ENCODE assay signal across 8 mouse cellular contexts in the genomic region with DNA sequence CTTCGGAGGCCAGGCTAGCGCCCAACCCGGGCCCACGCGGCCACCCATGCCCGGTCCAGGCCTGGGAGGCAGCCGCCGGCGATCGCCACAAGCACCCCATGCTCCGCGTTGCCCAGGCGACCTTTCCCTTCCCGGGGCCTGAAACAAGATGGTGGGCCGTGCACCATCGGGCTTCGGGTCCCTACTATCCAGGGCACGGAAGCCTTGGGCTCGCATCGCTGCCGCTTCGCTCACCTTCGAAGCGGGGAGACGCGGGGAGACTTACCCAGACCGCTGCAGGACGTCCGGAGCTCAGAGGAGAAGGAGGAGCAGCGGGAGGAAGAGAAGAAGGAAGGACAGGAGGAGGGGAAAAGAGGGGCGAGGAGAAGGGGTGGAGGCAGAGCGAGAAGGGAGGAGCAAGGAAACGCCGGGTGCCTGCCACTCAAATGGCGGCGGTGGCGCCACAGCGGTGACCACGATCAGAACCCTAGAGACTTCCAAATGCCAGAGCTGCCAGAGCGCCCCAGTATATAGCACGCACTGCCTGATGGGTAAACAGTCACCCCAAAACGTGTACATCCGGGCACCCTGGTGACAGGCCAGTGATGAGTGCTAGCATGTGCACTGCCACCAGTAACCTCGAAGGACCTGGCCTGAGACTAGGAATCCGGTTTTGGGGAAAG. TPM values are rescaled to one million over a fixed set of nuclear protein-coding genes. Genes with fewer than 3 reads are reported as not detected.
DNase-seq lines count a peak whose midpoint lies in the region; ATAC-seq and TF ChIP-seq lines count a peak whose summit lies in the region.

TSS of gene Zfp280c (minus strand) at position 406 of the 662 bp plus-strand sequence.

- TF ChIP-seq CTCF in liver, embryonic 14.5 days (IDR thresholded peaks at IDR 0.05; ENCODE audit: low read depth): no peak
- no peak for TF ChIP-seq CTCF in stomach, postnatal 0 days (IDR thresholded peaks at IDR 0.05; ENCODE audit: low read depth)

- no peaks in the 10 kb centered on the region for H3K27me3 ChIP-seq in heart, embryonic 13.5 days (replicated peaks)
- no peaks in the 10 kb centered on the region for H3K27me3 ChIP-seq in liver, embryonic 14.5 days (ENCODE audit: control insufficient read depth, insufficient read depth, low read length)
- no peaks in the 10 kb centered on the region for H3K27me3 ChIP-seq in neural tube, embryonic 11.5 days (ENCODE audit: control insufficient read depth, insufficient read depth, low read length)
- no peaks in the 10 kb centered on the region for H3K27me3 ChIP-seq in stomach, postnatal 0 days (ENCODE audit: control insufficient read depth, insufficient read depth, low read length)

- peak; percentile 80 for DNase-seq in CD4-positive, CD25-positive, alpha-beta regulatory T cell, adult 2 months (ENCODE audit: low read depth, low spot score)
- DNase-seq in fat pad, adult 2 months (ENCODE audit: extremely low read depth, low read depth, low spot score): peak; percentile 1
- DNase-seq in kidney, postnatal 14 days: peak; percentile 78
- peak; percentile 45 to 49 (median 46) for DNase-seq in liver, embryonic 14.5 days (ENCODE audit: low read depth in 3 of 3, low spot score in 3 of 3)
- DNase-seq in neural tube, embryonic 11.5 days (ENCODE audit: low spot score): peak; percentile 76
- peak; percentile 69 for DNase-seq in stomach, postnatal 0 days (ENCODE audit: low spot score)

- WGBS in heart, embryonic 13.5 days: 8% methylated on average over 42 of the region's 45 CpGs
- 9% methylated on average over 45 of the region's 45 CpGs for WGBS in liver, embryonic 14.5 days (ENCODE audit: insufficient replicate concordance)
- WGBS in neural tube, embryonic 11.5 days: 24% methylated on average over 44 of the region's 45 CpGs
- 17% methylated on average over 38 of the region's 45 CpGs for WGBS in stomach, postnatal 0 days

- H3K4me3 ChIP-seq in brown adipose tissue, adult 24 weeks (ENCODE audit: insufficient read depth, low read depth, low read length): peak within 1 kb of the TSS; percentile 86
- H3K4me3 ChIP-seq in heart, embryonic 13.5 days: peak within 1 kb of the TSS; percentile 72
- H3K4me3 ChIP-seq in liver, embryonic 14.5 days (ENCODE audit: insufficient read depth in 1 of 2, low read depth in 2 of 2, low read length in 2 of 2): peak within 1 kb of the TSS; percentile 70 to 75
- peak within 1 kb of the TSS; percentile 57 for H3K4me3 ChIP-seq in neural tube, embryonic 11.5 days (ENCODE audit: low read depth, low read length)
- H3K4me3 ChIP-seq in stomach, postnatal 0 days (ENCODE audit: low read depth, low read length): peak within 1 kb of the TSS; percentile 57

- H3K4me1 ChIP-seq in brown adipose tissue, adult 24 weeks (ENCODE audit: control insufficient read depth, insufficient read depth, insufficient read length, low read length): no peaks in the 10 kb centered on the region
- peaks cover 6% of the 10 kb centered on the region for H3K4me1 ChIP-seq in heart, embryonic 13.5 days
- peaks cover 0 to 3% of the 10 kb centered on the region in 2 experiments; a peak in 1 of 4 replicates for H3K4me1 ChIP-seq in liver, embryonic 14.5 days (replicated peaks; ENCODE audit: control insufficient read depth in 2 of 2, insufficient read depth in 2 of 2, low read length in 1 of 2)
- no peaks in the 10 kb centered on the region for H3K4me1 ChIP-seq in neural tube, embryonic 11.5 days (ENCODE audit: control insufficient read depth, insufficient read depth, low read length)
- no peaks in the 10 kb centered on the region for H3K4me1 ChIP-seq in stomach, postnatal 0 days (replicated peaks; ENCODE audit: control insufficient read depth, insufficient read depth)

- H3K36me3 ChIP-seq in heart, embryonic 13.5 days: peaks cover 24% of the 10 kb centered on the region
- peaks cover 3% of the 10 kb centered on the region; the same call in 1 of the 2 replicates for H3K36me3 ChIP-seq in liver, embryonic 14.5 days (replicated peaks; ENCODE audit: control insufficient read depth, insufficient read depth, low read depth)
- H3K36me3 ChIP-seq in neural tube, embryonic 11.5 days (ENCODE audit: control insufficient read depth, insufficient read depth, low read length): no peaks in the 10 kb centered on the region
- no peaks in the 10 kb centered on the region for H3K36me3 ChIP-seq in stomach, postnatal 0 days (ENCODE audit: control insufficient read depth, insufficient read depth, low read length)

- peak; percentile 68 for ATAC-seq in heart, embryonic 13.5 days (ENCODE audit: extremely low read depth, insufficient number of reproducible peaks, low FRiP score, low TSS enrichment)
- ATAC-seq in liver, embryonic 14.5 days (ENCODE audit: insufficient read depth): peak; percentile 89
- peak; percentile 91 for ATAC-seq in neural tube, embryonic 11.5 days (ENCODE audit: insufficient read depth, low FRiP score, low TSS enrichment)
- peak; percentile 91 for ATAC-seq in stomach, postnatal 0 days (ENCODE audit: low FRiP score, low TSS enrichment)

- no peaks in the 10 kb centered on the region for H3K9me3 ChIP-seq in heart, embryonic 13.5 days
- no peaks in the 10 kb centered on the region for H3K9me3 ChIP-seq in liver, embryonic 14.5 days (ENCODE audit: control insufficient read depth, low read length)
- H3K9me3 ChIP-seq in neural tube, embryonic 11.5 days (ENCODE audit: control insufficient read depth, low read length): no peaks in the 10 kb centered on the region
- no peaks in the 10 kb centered on the region for H3K9me3 ChIP-seq in stomach, postnatal 0 days (ENCODE audit: control insufficient read depth, low read length)

- H3K4me2 ChIP-seq in heart, embryonic 13.5 days: peak within 1 kb of the TSS; percentile 69
- peak within 1 kb of the TSS; percentile 70 for H3K4me2 ChIP-seq in liver, embryonic 14.5 days (ENCODE audit: low read depth)
- peak within 1 kb of the TSS; percentile 34 for H3K4me2 ChIP-seq in neural tube, embryonic 11.5 days (ENCODE audit: low read depth)
- peak within 1 kb of the TSS; percentile 50 for H3K4me2 ChIP-seq in stomach, postnatal 0 days (replicated peaks; ENCODE audit: low read depth)

- TF ChIP-seq EP300 in liver, embryonic 14.5 days (IDR thresholded peaks at IDR 0.05; ENCODE audit: low read depth): no peak
- no peak for TF ChIP-seq EP300 in stomach, postnatal 0 days (optimal IDR thresholded peaks at IDR 0.05)

- H3K9ac ChIP-seq in heart, embryonic 13.5 days: peak within 1 kb of the TSS; percentile 88
- H3K9ac ChIP-seq in liver, embryonic 14.5 days (replicated peaks): peak within 1 kb of the TSS; percentile 68
- peak within 1 kb of the TSS; percentile 69 for H3K9ac ChIP-seq in neural tube, embryonic 11.5 days (ENCODE audit: low read length)
- peak within 1 kb of the TSS; percentile 64 for H3K9ac ChIP-seq in stomach, postnatal 0 days (ENCODE audit: low read length)

- peak within 1 kb of the TSS; percentile 52; the same call in 1 of the 2 replicates for H3K27ac ChIP-seq in brown adipose tissue, adult 24 weeks (replicated peaks; ENCODE audit: low read depth, low read length)
- H3K27ac ChIP-seq in heart, embryonic 13.5 days (replicated peaks): peak within 1 kb of the TSS; percentile 87
- H3K27ac ChIP-seq in liver, embryonic 14.5 days: no peak within 1 kb of the TSS
- peak within 1 kb of the TSS; percentile 58 for H3K27ac ChIP-seq in neural tube, embryonic 11.5 days (ENCODE audit: low read depth, low read length)
- peak within 1 kb of the TSS; percentile 58; the same call in 1 of the 2 replicates for H3K27ac ChIP-seq in stomach, postnatal 0 days (replicated peaks)

RNA-seq across cellular contexts. Expression of gene Zfp280c, which starts in this region (rescaled TPM):
- 7.6 and 8.9 TPM in 2 replicates for polyA plus RNA-seq in brown adipose tissue, adult 24 weeks (2012; ENCODE audit: insufficient read depth, insufficient read length, missing spikeins)
- 5.0 TPM in 2 replicates for polyA plus RNA-seq in heart, embryonic 13.5 days (2015; fragmentation: Nextera tagmentation; extraction: Ambion mirVana)
- polyA plus RNA-seq in liver, embryonic 14.5 days (2012; rRNA removed): 5.2 and 5.4 TPM in 2 replicates
- polyA plus RNA-seq in liver, embryonic 14.5 days (2014; fragmentation: Nextera tagmentation; extraction: Ambion mirVana): 2.1 and 4.4 TPM in 2 replicates
- 15.8 and 19.1 TPM in 2 replicates for polyA plus RNA-seq in neural tube, embryonic 11.5 days (2014; fragmentation: Nextera tagmentation; extraction: Ambion mirVana)
- polyA plus RNA-seq in stomach, postnatal 0 days (2015; fragmentation: Nextera tagmentation; extraction: Ambion mirVana): 3.8 and 3.9 TPM in 2 replicates

Comparison
In these comparisons a context has a peak if more than half of its experiments do, and no peak if none do; other contexts are left out.
1. DNase-seq: peak in every context shown above with its lines; median percentile 80 in CD4-positive, CD25-positive, alpha-beta regulatory T cell, adult 2 months; 78 in kidney, postnatal 14 days; 76 in neural tube, embryonic 11.5 days; 69 in stomach, postnatal 0 days; 46 in liver, embryonic 14.5 days; 1 in fat pad, adult 2 months.